Mouse (Mus musculus): Measurements from ENCODE around the gene Ppfibp1. TPM values are rescaled to one million over a fixed set of nuclear protein-coding genes. Genes with fewer than 3 reads are reported as not detected.

Ppfibp1 gene
- polyA plus RNA-seq, 1 experiment from 2014 or later, result 84.8 TPM

- H3K36me3 ChIP-seq, result peaks cover 11% of the 10 kb centered on the region
- 79% methylated on average over 2 of the region's 2 CpGs for WGBS
Observed at GRCm38 (mm10) chr6:146903632-146904031, 15.3 kb downstream of the Ppfibp1 start.

GRCm38 (mm10) chr6:146904707-146905106 is 16.4 kb downstream of the Ppfibp1 start:
- H3K4me3 ChIP-seq, result no peak overlapping the region
- H3K27ac ChIP-seq (ENCODE audit: poor library complexity, severe bottlenecking), result no peak overlapping the region
- H3K36me3 ChIP-seq, result peaks cover 11% of the 10 kb centered on the region
- WGBS, result 71% methylated on average over 3 of the region's 3 CpGs
- H3K27me3 ChIP-seq (replicated peaks), result no peaks in the 10 kb centered on the region
- ATAC-seq (ENCODE audit: insufficient number of reproducible peaks, low FRiP score), result no peak
- no peaks in the 10 kb centered on the region for H3K9me3 ChIP-seq (replicated peaks)
- H3K4me1 ChIP-seq (replicated peaks), result peaks cover 50% of the 10 kb centered on the region
- no peak overlapping the region for H3K9ac ChIP-seq
- H3K4me2 ChIP-seq, result no peak overlapping the region

More at GRCm38 (mm10) chr6:146903632-146904031, 15.3 kb downstream of the Ppfibp1 start:
- Histone ChIP-seq H3K4me1 (replicated peaks) (peaks cover 53% of the 10 kb centered on the region), H3K9me3 (replicated peaks) (no peaks in the 10 kb centered on the region), H3K27me3 (replicated peaks) (no peaks in the 10 kb centered on the region), H3K27ac (ENCODE audit: poor library complexity, severe bottlenecking) (no peak overlapping the region), H3K9ac (no peak overlapping the region), H3K4me3 (no peak overlapping the region), H3K4me2 (no peak overlapping the region)
- no peak for ATAC-seq (ENCODE audit: insufficient number of reproducible peaks, low FRiP score)

- Histone ChIP-seq H3K4me1 (replicated peaks) (peaks cover 51% of the 10 kb centered on the region), H3K4me3 (no peak overlapping the region), H3K27me3 (replicated peaks) (no peaks in the 10 kb centered on the region), H3K9ac (no peak overlapping the region), H3K4me2 (no peak overlapping the region), H3K27ac (ENCODE audit: poor library complexity, severe bottlenecking) (no peak overlapping the region), H3K9me3 (replicated peaks) (no peaks in the 10 kb centered on the region), H3K36me3 (peaks cover 2% of the 10 kb centered on the region; the same call in 1 of the 2 replicates)
- whole genome bisulfite sequencing, result 75% methylated on average over 3 of the region's 3 CpGs
- ATAC-seq (ENCODE audit: insufficient number of reproducible peaks, low FRiP score), result no peak
Observed at GRCm38 (mm10) chr6:146906000-146906786, 17.9 kb downstream of the Ppfibp1 start.

GRCm38 (mm10) chr6:146907061-146907794 is 18.9 kb downstream of the Ppfibp1 start:
- H3K9me3 ChIP-seq (replicated peaks), result no peaks in the 10 kb centered on the region
- H3K36me3 ChIP-seq, result no peaks in the 10 kb centered on the region
- no peak for ATAC-seq (ENCODE audit: insufficient number of reproducible peaks, low FRiP score)
- H3K4me3 ChIP-seq, result no peak overlapping the region
- whole genome bisulfite sequencing, result 56% methylated on average over 5 of the region's 5 CpGs
- H3K27ac ChIP-seq (ENCODE audit: poor library complexity, severe bottlenecking), result no peak overlapping the region
- H3K4me2 ChIP-seq, result no peak overlapping the region
- H3K9ac ChIP-seq, result no peak overlapping the region
- no peaks in the 10 kb centered on the region for H3K27me3 ChIP-seq (replicated peaks)
- peaks cover 62% of the 10 kb centered on the region for H3K4me1 ChIP-seq (replicated peaks)

GRCm38 (mm10) chr6:146907795-146908190 is 19.5 kb downstream of the Ppfibp1 start:
- Histone ChIP-seq H3K9ac (no peak overlapping the region), H3K4me1 (replicated peaks) (peaks cover 67% of the 10 kb centered on the region), H3K27me3 (replicated peaks) (no peaks in the 10 kb centered on the region), H3K27ac (ENCODE audit: poor library complexity, severe bottlenecking) (no peak overlapping the region), H3K4me2 (no peak overlapping the region), H3K36me3 (no peaks in the 10 kb centered on the region), H3K4me3 (no peak overlapping the region), H3K9me3 (replicated peaks) (no peaks in the 10 kb centered on the region)
- WGBS, result 67% methylated on average over 1 of the region's 1 CpGs
- no peak for ATAC-seq (ENCODE audit: insufficient number of reproducible peaks, low FRiP score)

- no peaks in the 10 kb centered on the region for H3K27me3 ChIP-seq (replicated peaks)
- no peak overlapping the region for H3K4me2 ChIP-seq
- H3K36me3 ChIP-seq, result no peaks in the 10 kb centered on the region
- no peak overlapping the region for H3K27ac ChIP-seq (ENCODE audit: poor library complexity, severe bottlenecking)
- 47% methylated on average over 2 of the region's 2 CpGs for WGBS
- ATAC-seq (ENCODE audit: insufficient number of reproducible peaks, low FRiP score), result no peak
- no peaks in the 10 kb centered on the region for H3K9me3 ChIP-seq (replicated peaks)
- no peak overlapping the region for H3K4me3 ChIP-seq
- H3K9ac ChIP-seq, result no peak overlapping the region
- peaks cover 70% of the 10 kb centered on the region for H3K4me1 ChIP-seq (replicated peaks)
Observed at GRCm38 (mm10) chr6:146908801-146909200, 20.5 kb downstream of the Ppfibp1 start.

- H3K9ac ChIP-seq, result no peak overlapping the region
- no peaks in the 10 kb centered on the region for H3K27me3 ChIP-seq (replicated peaks)
- H3K9me3 ChIP-seq (replicated peaks), result no peaks in the 10 kb centered on the region
- ATAC-seq (ENCODE audit: insufficient number of reproducible peaks, low FRiP score), result no peak
- no peak overlapping the region for H3K4me2 ChIP-seq
- H3K4me1 ChIP-seq (replicated peaks), result peaks cover 70% of the 10 kb centered on the region
- H3K27ac ChIP-seq (ENCODE audit: poor library complexity, severe bottlenecking), result no peak overlapping the region
- H3K4me3 ChIP-seq, result no peak overlapping the region
- H3K36me3 ChIP-seq, result no peaks in the 10 kb centered on the region
- WGBS, result 70% methylated on average over 5 of the region's 5 CpGs
Observed at GRCm38 (mm10) chr6:146909725-146910489, 21.6 kb downstream of the Ppfibp1 start.

- H3K4me3 ChIP-seq, result no peak overlapping the region
- H3K36me3 ChIP-seq, result no peaks in the 10 kb centered on the region
- no peak for ATAC-seq (ENCODE audit: insufficient number of reproducible peaks, low FRiP score)
- H3K9ac ChIP-seq, result no peak overlapping the region
- H3K27ac ChIP-seq (ENCODE audit: poor library complexity, severe bottlenecking), result no peak overlapping the region
- no peaks in the 10 kb centered on the region for H3K9me3 ChIP-seq (replicated peaks)
- no peaks in the 10 kb centered on the region for H3K27me3 ChIP-seq (replicated peaks)
- WGBS, result 66% methylated on average over 2 of the region's 2 CpGs
- no peak overlapping the region for H3K4me2 ChIP-seq
- peaks cover 76% of the 10 kb centered on the region for H3K4me1 ChIP-seq (replicated peaks)
Observed at GRCm38 (mm10) chr6:146910801-146911200, 22.5 kb downstream of the Ppfibp1 start.

GRCm38 (mm10) chr6:146912835-146913488 is 24.7 kb downstream of the Ppfibp1 start:
- no peaks in the 10 kb centered on the region for H3K27me3 ChIP-seq (replicated peaks)
- no peak overlapping the region for H3K4me3 ChIP-seq
- WGBS, result 23% methylated on average over 3 of the region's 3 CpGs
- H3K36me3 ChIP-seq, result no peaks in the 10 kb centered on the region
- H3K4me1 ChIP-seq (replicated peaks), result peaks cover 67% of the 10 kb centered on the region
- peak overlapping the region; percentile 41 for H3K27ac ChIP-seq (ENCODE audit: poor library complexity, severe bottlenecking)
- H3K4me2 ChIP-seq, result no peak overlapping the region
- peak; percentile 61 for ATAC-seq (ENCODE audit: insufficient number of reproducible peaks, low FRiP score)
- no peak overlapping the region for H3K9ac ChIP-seq
- no peaks in the 10 kb centered on the region for H3K9me3 ChIP-seq (replicated peaks)

- Histone ChIP-seq H3K27me3 (replicated peaks) (no peaks in the 10 kb centered on the region), H3K4me1 (replicated peaks) (peaks cover 67% of the 10 kb centered on the region), H3K9me3 (replicated peaks) (no peaks in the 10 kb centered on the region), H3K27ac (ENCODE audit: poor library complexity, severe bottlenecking) (peak overlapping the region; percentile 41), H3K36me3 (peaks cover 4% of the 10 kb centered on the region; the same call in 1 of the 2 replicates), H3K9ac (no peak overlapping the region), H3K4me2 (no peak overlapping the region), H3K4me3 (no peak overlapping the region)
- no peak for ATAC-seq (ENCODE audit: insufficient number of reproducible peaks, low FRiP score)
- 46% methylated on average over 4 of the region's 4 CpGs for WGBS
Observed at GRCm38 (mm10) chr6:146913489-146914198, 25.4 kb downstream of the Ppfibp1 start.

All from heart, embryonic 12.5 days (tissue).